In the genomic region with DNA sequence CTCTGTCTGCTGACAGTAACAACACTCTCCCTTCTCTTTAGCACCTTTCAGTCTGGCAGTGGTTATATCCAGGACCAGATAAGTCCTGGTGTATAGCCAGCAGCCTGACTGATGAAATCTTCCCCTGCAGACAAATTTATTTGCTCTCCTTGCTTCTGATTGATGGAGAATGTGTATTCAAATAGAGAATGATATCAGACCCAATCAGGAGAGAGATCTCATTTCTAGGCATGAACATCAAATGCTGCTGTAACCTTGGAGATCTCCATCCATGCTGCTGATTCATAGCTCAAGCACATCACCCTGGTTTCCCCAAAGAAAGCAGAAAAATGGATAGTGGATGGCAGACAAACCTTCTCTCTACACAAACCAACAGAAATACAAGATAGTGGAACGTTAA, we compare ENCODE assay signal across 19 mouse cellular contexts.
DNase-seq lines count a peak whose midpoint lies in the region; ATAC-seq and TF ChIP-seq lines count a peak whose summit lies in the region.
"Had no signal": no experiment of that assay in that cellular context is flagged by ENCODE, and none has a peak within 500 bp of the region (broad histone marks: within the 10 kb centered on the region; RNA-seq: fewer than 3 reads in every experiment).

No protein-coding gene starts in this region.

- 72% methylated on average over 1 of the region's 1 CpGs for WGBS in kidney, embryonic 14.5 days
- WGBS in hindbrain, embryonic 14.5 days = 56% methylated on average over 1 of the region's 1 CpGs

- no peak overlapping the region for H3K4me3 ChIP-seq in cortical plate, adult 2 months (ENCODE audit: insufficient read depth, low read length)
- no peak overlapping the region for H3K4me3 ChIP-seq in kidney, embryonic 14.5 days (ENCODE audit: low read length)
- no peak overlapping the region for H3K4me3 ChIP-seq in hindbrain, embryonic 14.5 days (replicated peaks; ENCODE audit: low read length)
- H3K4me3 ChIP-seq: gastrocnemius, adult 2 months; hindbrain, embryonic 12.5 days; limb, embryonic 13.5 days; neural tube, embryonic 13.5 days had no signal

- intact Hi-C loops in left cerebral cortex, postnatal 4 days (cut with DNase I) = no loop called here

- no peak for ATAC-seq in kidney, embryonic 14.5 days (ENCODE audit: low FRiP score, low TSS enrichment)
- ATAC-seq in hindbrain, embryonic 14.5 days (ENCODE audit: low FRiP score) = no peak
- ATAC-seq: intestine, postnatal 0 days; liver, postnatal 0 days had no signal

- no peaks in the 10 kb centered on the region for H3K36me3 ChIP-seq in kidney, embryonic 14.5 days (ENCODE audit: control insufficient read depth, insufficient read depth, low read length)
- H3K36me3 ChIP-seq in hindbrain, embryonic 14.5 days (replicated peaks; ENCODE audit: control insufficient read depth, insufficient read depth) = no peaks in the 10 kb centered on the region
- H3K36me3 ChIP-seq: hindbrain, embryonic 12.5 days; limb, embryonic 13.5 days; neural tube, embryonic 13.5 days had no signal

- H3K27ac ChIP-seq in cortical plate, adult 2 months (ENCODE audit: insufficient read depth, low read length) = peak overlapping the region; percentile 67; the same call in 1 of the 2 replicates
- H3K27ac ChIP-seq in kidney, embryonic 14.5 days (ENCODE audit: low read depth, low read length) = no peak overlapping the region
- H3K27ac ChIP-seq in hindbrain, embryonic 14.5 days = no peak overlapping the region
- H3K27ac ChIP-seq: gastrocnemius, adult 2 months; hindbrain, embryonic 12.5 days; limb, embryonic 13.5 days; neural tube, embryonic 13.5 days had no signal

- no peak overlapping the region for H3K4me2 ChIP-seq in kidney, embryonic 14.5 days (replicated peaks; ENCODE audit: low read depth, low read length)
- H3K4me2 ChIP-seq in hindbrain, embryonic 14.5 days (replicated peaks) = no peak overlapping the region
- H3K4me2 ChIP-seq: hindbrain, embryonic 12.5 days; limb, embryonic 13.5 days; neural tube, embryonic 13.5 days had no signal

- H3K9ac ChIP-seq in kidney, embryonic 14.5 days (ENCODE audit: low read depth, low read length) = no peak overlapping the region
- H3K9ac ChIP-seq in hindbrain, embryonic 14.5 days = no peak overlapping the region
- H3K9ac ChIP-seq: hindbrain, embryonic 12.5 days; limb, embryonic 13.5 days; liver, postnatal 0 days; neural tube, embryonic 13.5 days had no signal

- no peaks in the 10 kb centered on the region for H3K4me1 ChIP-seq in cortical plate, adult 2 months (ENCODE audit: control insufficient read depth, insufficient read depth, low read length)
- H3K4me1 ChIP-seq in kidney, embryonic 14.5 days (ENCODE audit: control insufficient read depth, insufficient read depth, low read length) = no peaks in the 10 kb centered on the region
- H3K4me1 ChIP-seq in hindbrain, embryonic 14.5 days (replicated peaks; ENCODE audit: control insufficient read depth, insufficient read depth, low read length) = no peaks in the 10 kb centered on the region
- H3K4me1 ChIP-seq: hindbrain, embryonic 12.5 days; limb, embryonic 13.5 days; neural tube, embryonic 13.5 days had no signal

- TF ChIP-seq CTCF in cortical plate, adult 2 months (IDR thresholded peaks at IDR 0.05; ENCODE audit: extremely low read depth, insufficient read depth, low read length) = no peak

- 0 out of 2 replicates have a peak, but pooled peaks have one; percentile 16 for TF ChIP-seq POLR2A in cortical plate, adult 2 months (IDR thresholded peaks at IDR 0.05; ENCODE audit: extremely low read depth, insufficient read depth, low read length)

- peak; percentile 17 for DNase-seq in left cerebral cortex, adult 11 months (ENCODE audit: low spot score)
- no peak for DNase-seq in left cerebral cortex, postnatal 4 days
- peak; percentile 74 for DNase-seq in MN1 (ENCODE audit: low spot score)
- peak; percentile 3 for DNase-seq in layer of hippocampus, postnatal 36 days
- DNase-seq in kidney, postnatal 10 days = no peak
- no peak for DNase-seq in hindbrain, embryonic 14.5 days (ENCODE audit: low spot score)
- DNase-seq: adrenal gland, postnatal 10 days; cerebellum, adult 9-11 months; gastrocnemius, adult 2 months; heart, adult 18-20 months; kidney, postnatal 25 days; liver, postnatal 0 days; thymus, postnatal 36 days had no signal

- no peaks in the 10 kb centered on the region for H3K27me3 ChIP-seq in kidney, embryonic 14.5 days (ENCODE audit: control insufficient read depth, insufficient read depth, low read length)
- no peaks in the 10 kb centered on the region for H3K27me3 ChIP-seq in hindbrain, embryonic 14.5 days (ENCODE audit: control insufficient read depth, insufficient read depth, low read length)
- H3K27me3 ChIP-seq: hindbrain, embryonic 12.5 days; limb, embryonic 13.5 days; neural tube, embryonic 13.5 days had no signal

- H3K9me3 ChIP-seq in kidney, embryonic 14.5 days (ENCODE audit: control insufficient read depth, low read length) = no peaks in the 10 kb centered on the region
- no peaks in the 10 kb centered on the region for H3K9me3 ChIP-seq in hindbrain, embryonic 14.5 days (ENCODE audit: control insufficient read depth, low read length)
- H3K9me3 ChIP-seq: neural tube, embryonic 13.5 days had no signal

Comparison
In these comparisons a context has a peak if more than half of its experiments do, and no peak if none do; other contexts are left out.
1. DNase-seq: peak in left cerebral cortex, adult 11 months (single experiment), MN1 (single experiment) and layer of hippocampus, postnatal 36 days (2 of 2); none in left cerebral cortex, postnatal 4 days (single experiment), kidney, postnatal 10 days (single experiment) and hindbrain, embryonic 14.5 days (single experiment).